Mouse (Mus musculus) E14TG2a.4 (cell line): ENCODE measurements around the gene Tnr.

ENCODE experiments used
- CTCF ChIP-seq: conservative IDR thresholded peaks from 2 replicates; pipeline ENCODE4 v1.5.1; 2014; ENCODE audit warnings: low read length
- NANOG ChIP-seq: IDR thresholded peaks from 2 replicates; pipeline ENCODE4 v1.6.1; 2014; ENCODE audit warnings: borderline replicate concordance, low read length, mixed read lengths
- POU5F1 ChIP-seq: IDR thresholded peaks from 2 replicates; pipeline ENCODE4 v1.6.1; 2014; ENCODE audit warnings: low read length, borderline replicate concordance

- TF ChIP-seq CTCF (no peak), NANOG (no peak), POU5F1 (no peak)
Observed at GRCm38 (mm10) chr1:159842876-159843275, 319.3 kb downstream of the Tnr start.
